Mouse (Mus musculus): ENCODE measurements at regions not wholly inside any gene's neighbourhood (a gene's known extent, or its start where the extent isn't known, plus 50 kb on each side); places are given as distances from the start of the nearest gene placed in this dataset.
A peak's percentile ranks its signal among the peaks of the same experiment; 100 is the strongest.

DNA sequence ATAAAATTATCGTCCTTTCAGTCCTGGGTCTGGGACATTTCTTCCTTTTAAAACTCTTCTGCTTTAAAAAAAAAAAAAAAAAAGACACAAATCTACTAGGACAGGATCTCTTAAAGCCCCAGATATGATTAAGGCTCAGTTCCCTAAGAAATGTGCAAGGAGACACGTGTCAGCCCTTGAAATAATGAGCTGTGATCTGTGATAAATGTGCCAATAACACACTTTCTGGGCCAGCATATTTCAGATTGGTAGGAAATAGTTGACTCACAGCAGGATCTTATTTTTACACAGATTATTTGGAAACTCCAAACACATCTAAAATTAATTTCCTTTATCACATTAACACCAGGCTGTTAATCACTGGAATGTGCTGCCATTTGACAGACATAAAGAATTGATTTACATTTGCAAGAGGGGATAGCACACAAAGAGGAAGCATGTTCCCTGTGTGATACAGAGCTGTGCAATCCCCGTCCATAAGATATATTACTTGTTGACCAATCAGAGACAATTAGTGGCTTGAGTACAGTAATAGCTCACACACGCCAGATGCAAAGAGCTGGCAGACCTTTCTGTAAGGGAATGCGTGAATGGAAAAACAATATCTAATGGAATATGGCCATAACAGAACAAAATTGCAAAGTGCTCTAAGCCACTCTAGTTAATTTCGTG, 263.7 kb downstream of the Pax3 start:
- no peak for DNase-seq

GRCm38 (mm10) chr1:77932226-77932625, 264.7 kb downstream of the Pax3 start:
- DNase-seq: no peak

DNA sequence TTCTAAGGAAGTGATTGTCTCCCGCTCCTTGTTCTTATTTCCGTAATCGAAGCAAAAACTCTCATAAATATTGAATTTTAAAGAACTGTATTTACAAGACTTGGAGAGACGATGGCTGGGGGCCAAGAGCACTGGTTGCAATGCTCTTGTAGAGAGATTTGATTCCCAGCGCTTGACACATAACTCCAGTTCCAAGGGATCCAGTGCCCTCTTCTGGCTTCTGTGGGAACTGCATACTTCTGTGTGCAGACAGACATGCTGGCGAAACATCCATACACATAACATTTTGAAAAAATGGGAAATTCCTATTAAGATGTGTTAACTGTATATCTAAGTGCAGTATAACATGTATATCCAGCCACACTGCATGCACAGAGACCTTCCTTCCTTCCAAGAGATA, 266.3 kb downstream of the Pax3 start:
- DNase-seq: peak; percentile 28 to 40

DNA sequence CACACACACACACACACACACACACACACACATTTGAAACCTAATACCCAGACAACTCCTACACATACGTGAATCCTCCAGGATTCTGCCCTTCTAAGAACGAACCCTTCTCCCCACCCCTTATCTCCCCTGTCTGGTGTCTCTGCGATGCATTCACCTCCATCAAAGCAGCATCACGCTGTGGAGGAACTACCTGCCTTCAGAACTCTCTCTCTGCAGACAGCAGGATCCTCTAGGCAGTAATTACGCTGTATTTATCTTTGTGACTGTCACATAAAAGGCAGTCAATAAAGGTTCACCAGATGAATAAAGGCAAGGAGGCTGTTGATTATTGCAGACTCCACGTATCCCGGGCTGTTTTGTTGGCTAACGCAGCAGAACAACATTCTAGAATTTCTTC, 267.4 kb downstream of the Pax3 start:
- DNase-seq: no peak

GRCm38 (mm10) chr1:77926146-77926545, 270.8 kb downstream of the Pax3 start:
- DNase-seq: no peak

GRCm38 (mm10) chr1:77896226-77896625, 300.7 kb downstream of the Pax3 start:
- peak; percentile 61 to 68 for DNase-seq

GRCm38 (mm10) chr1:77879026-77879425, 317.9 kb downstream of the Pax3 start:
- no peak for DNase-seq

DNA sequence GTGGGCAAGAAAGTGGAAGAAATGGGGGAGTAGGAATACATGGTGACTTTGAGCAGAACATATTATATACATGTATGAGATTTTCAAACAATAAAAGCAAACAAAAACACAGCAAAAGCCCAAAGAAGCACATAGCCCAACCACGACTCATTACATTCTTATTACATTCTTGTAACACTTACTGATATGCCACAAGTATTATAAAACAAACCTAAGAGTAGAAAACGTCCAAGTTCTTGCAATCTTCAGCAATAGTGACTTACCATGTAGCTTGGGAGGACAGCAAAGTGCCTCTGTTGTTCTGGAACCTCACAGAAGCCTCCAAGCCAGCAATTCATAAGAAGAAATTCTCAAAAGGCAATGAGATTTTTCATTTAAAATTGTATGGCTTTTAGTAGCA, 326.8 kb downstream of the Pax3 start:
- DNase-seq: no peak

- no peak for DNase-seq
Measured at GRCm38 (mm10) chr1:77869174-77869573, 327.8 kb downstream of the Pax3 start.

- DNase-seq: no peak
Measured at GRCm38 (mm10) chr1:77859931-77860330, 337.0 kb downstream of the Pax3 start.

- no peak for DNase-seq
Measured at GRCm38 (mm10) chr1:77854366-77854765, 339.5 kb upstream of the Epha4 start.

GRCm38 (mm10) chr1:77847766-77848615, 333.1 kb upstream of the Epha4 start:
- peak; percentile 20 to 46 for DNase-seq

GRCm38 (mm10) chr1:77846039-77846727, 331.3 kb upstream of the Epha4 start:
- peak; percentile 93 for DNase-seq

- no peak for DNase-seq
Measured at GRCm38 (mm10) chr1:77840672-77841071, 325.8 kb upstream of the Epha4 start.

- no peak for DNase-seq
Measured at GRCm38 (mm10) chr1:77832174-77832573, 317.3 kb upstream of the Epha4 start.

GRCm38 (mm10) chr1:77824716-77825387, 310.0 kb upstream of the Epha4 start:
- peak in 1 of 2 experiments; percentile 3 for DNase-seq

DNA sequence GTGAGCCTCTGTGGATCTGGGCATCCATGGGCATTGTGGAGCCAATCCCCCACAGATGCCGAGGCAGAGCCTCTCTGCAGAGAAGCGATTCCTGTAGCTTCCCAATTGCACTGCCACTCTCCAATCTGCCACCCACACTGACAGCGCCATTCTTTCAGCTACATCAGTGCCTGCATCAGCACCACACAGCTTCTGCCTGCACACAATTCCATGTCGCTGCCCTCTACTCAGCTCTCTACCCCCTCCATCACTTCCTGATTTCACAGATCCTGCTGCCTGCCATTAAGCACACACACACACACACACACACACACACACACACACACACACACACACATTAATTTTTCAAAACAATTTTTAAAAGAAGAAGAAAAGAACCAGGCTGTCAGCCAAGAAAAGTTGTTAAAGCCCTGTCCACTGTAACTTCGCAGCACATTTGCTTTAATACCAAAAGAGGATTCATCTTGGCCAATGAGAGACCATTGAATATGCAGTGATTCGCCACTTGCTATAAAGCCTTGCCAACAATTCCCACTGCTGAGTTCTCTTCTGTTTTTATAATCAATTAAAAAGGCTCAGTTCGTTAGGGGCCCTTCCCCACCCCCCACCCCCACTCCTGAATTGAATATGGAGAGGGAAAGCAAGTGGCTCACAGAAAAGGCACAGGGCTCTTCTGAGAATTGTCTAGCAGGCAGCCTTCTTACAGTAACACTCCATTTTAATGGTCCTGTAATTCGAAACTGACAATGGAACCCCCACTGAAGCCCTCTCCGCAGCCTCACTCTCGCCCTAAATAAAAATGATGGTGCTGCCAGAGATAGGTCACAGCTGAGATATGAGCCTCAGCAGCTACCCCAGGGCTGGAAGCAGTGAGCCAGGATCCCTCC, 309.2 kb upstream of the Epha4 start:
- DNase-seq: peak; percentile 30 to 43

- no peak for DNase-seq
Measured at GRCm38 (mm10) chr1:77820101-77820500, 305.2 kb upstream of the Epha4 start.

DNA sequence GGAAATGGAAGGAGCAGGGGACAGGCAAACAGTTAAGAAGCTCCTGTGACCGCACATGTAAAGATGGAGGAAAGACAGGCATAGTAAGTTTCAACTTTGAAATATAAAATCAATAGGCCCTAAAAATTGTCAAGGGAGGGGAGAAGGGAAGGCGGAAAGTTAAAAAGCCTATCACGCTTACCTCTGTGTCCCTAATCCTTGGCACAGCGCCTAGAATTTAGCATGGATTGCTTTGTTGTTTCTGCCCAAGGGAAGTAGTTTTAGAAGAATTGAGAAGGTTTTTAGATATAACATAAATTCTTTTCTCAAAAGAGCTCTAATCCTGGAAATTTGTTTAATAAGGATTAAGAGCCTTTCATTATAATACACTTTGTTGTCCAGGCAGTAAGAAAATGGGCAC, 300.6 kb upstream of the Epha4 start:
- DNase-seq: peak in 1 of 2 experiments; percentile 7

DNA sequence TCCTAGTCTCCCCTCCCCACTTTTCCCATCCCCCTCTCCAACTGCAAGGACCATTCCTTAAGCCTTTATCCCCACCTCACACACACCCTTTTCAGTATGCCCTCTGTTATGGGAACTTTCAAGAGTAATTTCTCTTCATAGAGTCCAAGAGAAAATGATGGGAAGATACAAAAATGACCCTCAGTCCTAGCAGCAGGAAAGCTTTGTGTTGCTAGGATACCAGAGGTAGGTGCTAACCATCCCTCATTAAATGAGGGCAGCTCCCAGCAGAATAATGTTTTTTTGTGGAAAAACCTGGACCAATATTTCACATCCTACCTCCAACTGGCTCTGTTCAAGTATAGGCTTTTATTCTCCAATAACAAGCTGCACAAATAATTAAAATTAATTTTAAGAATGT, 296.7 kb upstream of the Epha4 start:
- DNase-seq: no peak

DNA sequence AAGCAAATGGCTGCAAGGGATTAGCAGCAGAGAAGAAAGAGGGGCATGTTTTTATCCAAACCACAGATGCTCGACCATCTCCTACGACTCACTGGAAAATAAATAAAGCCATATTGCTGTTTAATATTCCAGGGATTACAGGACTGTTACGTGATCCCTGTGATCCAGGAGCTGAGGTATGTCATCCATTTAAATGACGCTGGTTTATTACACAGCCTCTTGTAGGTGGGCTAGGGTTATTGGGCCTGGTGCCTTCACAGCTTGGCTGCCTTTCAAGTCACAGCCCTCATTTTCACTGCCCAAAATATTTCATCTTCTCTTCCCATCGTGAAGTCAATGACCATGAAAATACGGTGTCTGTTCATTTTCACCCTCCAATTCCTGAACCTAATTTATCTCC, 276.1 kb upstream of the Epha4 start:
- peak; percentile 69 to 73 for DNase-seq

DNA sequence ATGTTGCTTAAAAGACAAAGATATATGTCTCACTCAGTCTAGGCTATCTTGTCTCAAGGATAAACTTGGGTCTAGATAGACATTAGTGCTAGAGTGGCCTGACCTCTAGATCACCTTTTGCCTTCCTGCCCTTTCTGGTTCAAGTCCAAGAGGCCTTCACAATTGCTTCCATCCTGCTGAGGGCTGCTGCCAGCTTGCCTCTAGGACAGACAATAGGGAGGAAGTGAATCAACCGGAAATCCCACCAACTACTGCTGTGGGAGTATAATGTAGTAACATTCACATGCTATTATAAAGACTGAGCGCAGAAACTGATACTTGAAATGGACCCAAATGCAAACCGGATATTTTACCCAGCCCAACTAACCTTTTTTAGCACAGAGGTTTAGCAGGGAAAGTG, 239.4 kb upstream of the Epha4 start:
- no peak for DNase-seq

All from cerebellum, postnatal 10 days (tissue).